Mouse (Mus musculus): ENCODE results near the gene Krt31. TPM values are rescaled to one million over a fixed set of nuclear protein-coding genes. Genes with fewer than 3 reads are reported as not detected.

Krt31 gene
- not detected for polyA plus RNA-seq (2017; shearing (Covaris generic))

DNA sequence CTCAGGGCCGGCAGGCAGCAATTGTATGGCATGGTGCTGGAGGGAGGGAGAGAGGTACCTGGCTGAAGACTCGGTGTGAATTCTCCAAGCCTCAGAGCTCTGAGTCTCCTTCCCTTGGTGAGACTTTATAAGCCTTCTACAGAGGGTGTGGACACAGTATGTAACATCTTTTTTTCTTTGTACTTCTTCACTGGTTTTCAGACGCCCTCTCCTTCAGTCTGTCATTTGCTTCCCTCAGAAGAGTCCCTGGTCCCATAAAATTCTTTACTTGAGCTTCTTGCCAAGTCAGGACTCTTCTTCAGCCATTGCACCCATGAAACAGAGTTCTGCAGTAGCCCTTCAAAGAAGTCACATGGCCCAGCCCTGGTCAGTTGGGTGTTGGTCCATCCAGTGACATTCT is at the start of gene Krt31:
Gene Krt31 (minus strand): TSS at position 101 of the 400 bp plus-strand sequence.

DNA sequence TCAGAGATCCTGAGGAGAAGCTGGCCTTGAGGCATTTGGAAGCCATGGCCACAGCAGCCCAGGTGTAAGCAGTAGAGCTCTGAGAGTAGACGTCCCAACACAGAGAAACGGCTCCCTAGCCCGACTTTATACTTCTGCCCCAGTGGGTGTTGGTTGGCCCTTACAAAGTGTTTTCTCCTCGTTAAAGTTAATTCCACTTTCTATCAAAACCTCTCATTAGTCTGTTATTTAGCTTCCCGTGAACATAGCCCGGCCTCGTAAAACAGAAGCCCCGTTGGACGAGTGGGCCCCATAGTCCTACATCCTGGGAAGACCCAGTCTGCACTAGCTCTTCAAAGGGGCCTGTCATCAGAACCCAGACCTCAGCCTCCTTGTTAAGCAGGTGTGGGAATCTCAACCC is 45.8 kb upstream of the Krt31 start, which contains the start of gene Krt35:
Gene Krt35 (minus strand): TSS at position 101 of the 400 bp plus-strand sequence.

DNA sequence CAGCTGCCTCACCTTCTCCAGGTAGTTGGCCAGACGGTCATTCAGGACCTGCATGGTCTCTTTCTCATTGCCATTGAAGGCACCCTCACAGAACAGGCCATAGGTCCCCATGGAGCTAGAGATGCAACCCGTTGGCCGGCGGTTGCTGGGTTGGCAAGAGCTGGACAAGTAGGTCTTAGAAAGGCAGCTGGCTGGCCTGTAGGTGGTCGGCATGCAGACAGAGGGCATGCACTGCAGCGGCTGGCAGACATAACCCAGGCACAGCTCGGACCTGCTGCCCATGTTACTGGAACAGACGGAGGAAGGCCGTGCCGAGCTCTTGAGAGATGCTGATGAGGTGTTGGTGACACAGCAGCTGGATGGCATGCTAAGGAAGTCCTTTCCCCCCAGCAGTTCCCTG is 37.5 kb upstream of the Krt31 start, which contains the start of gene Krt32:
Gene Krt32 (minus strand): TSS at position 366 of the 400 bp plus-strand sequence.

DNA sequence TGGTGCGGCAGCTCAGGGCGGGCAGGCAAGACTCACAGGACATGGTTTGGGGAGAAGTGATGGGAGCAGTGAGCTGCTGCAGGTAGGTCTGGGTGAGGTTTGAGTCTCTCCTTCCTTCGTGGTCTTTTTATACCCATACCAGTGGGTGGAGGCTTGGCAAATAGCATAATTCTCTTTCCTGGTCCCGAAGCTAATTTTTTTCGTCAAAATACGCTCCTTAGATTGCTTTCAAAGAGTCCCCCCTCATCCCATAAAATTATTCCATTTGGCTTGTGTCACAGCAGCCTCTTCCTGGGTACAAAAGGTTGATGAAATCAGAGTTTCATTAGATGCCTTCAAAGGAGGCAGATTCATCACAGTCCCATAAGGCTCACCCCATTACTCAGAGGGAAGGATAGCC is 8.9 kb downstream of the Krt31 start, which contains the start of gene Krt34:
Gene Krt34 (minus strand): TSS at position 101 of the 400 bp plus-strand sequence.

DNA sequence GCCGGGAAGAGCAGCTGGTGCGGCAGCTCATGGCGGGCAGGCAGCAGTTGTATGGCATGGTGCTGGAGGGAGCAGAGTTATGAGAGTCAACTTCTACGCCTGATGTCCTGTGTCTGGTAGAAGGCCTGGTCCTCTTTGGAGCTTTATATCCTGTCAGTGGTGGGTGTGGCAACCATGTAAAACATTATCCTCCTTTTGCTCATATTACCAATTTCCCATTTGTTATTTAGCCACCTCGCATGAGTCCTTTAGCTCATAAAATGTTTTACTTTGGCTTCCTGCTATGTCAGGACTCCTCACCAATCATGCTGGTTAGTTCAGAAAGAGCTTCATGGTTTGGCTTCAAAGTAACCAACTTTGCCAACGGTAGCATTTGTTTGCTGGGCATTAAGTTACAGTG is 20.6 kb downstream of the Krt31 start, which contains the start of gene Krt33b:
Gene Krt33b (minus strand): TSS at position 101 of the 400 bp plus-strand sequence.

DNA sequence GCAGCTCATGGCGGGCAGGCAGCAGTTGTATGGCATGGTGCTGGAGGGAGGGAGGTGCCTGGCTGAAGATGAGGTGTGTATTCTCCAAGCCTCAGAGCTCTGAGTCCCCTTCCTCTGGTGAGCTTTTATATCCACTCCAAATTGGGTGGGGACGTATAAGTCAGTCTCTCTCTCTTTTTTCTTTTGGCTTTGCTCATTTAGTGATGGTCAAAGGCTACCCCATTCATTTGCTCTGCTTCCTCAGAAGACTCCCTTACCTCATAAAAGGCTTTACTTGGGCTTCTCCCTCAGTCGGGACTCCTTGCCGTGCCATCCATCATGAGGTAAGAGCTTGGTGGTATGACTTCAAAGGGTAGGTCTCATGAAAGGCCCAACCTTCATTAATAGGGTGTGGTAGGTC is 34.2 kb downstream of the Krt31 start, which contains the start of gene Krt33a:
Gene Krt33a (minus strand): TSS at position 101 of the 400 bp plus-strand sequence.

Other genes starting within 250 kb of the Krt31 start
- gene Gm11554, start 246.1 kb downstream of the Krt31 start, polyA plus RNA-seq (2017; shearing (Covaris generic)): not detected
- gene Krtap4-13, start 240.7 kb downstream of the Krt31 start, polyA plus RNA-seq (2017; shearing (Covaris generic)): not detected
- not detected for gene Gm11564, start 234.9 kb downstream of the Krt31 start, polyA plus RNA-seq (2017; shearing (Covaris generic))
- not detected for gene 2300003K06Rik, start 212.5 kb downstream of the Krt31 start, polyA plus RNA-seq (2017; shearing (Covaris generic))
- not detected for gene Krtap4-16, start 198.9 kb downstream of the Krt31 start, polyA plus RNA-seq (2017; shearing (Covaris generic))
- gene Gm11568, start 192.6 kb downstream of the Krt31 start, polyA plus RNA-seq (2017; shearing (Covaris generic)): not detected
- gene Gm11559, start 186.1 kb downstream of the Krt31 start, polyA plus RNA-seq (2017; shearing (Covaris generic)): not detected
- gene Krtap9-1, start 177.2 kb downstream of the Krt31 start, polyA plus RNA-seq (2017; shearing (Covaris generic)): not detected
- gene Gm11567, start 171.4 kb downstream of the Krt31 start, polyA plus RNA-seq (2017; shearing (Covaris generic)): not detected
- gene Krtap31-1, start 142.6 kb downstream of the Krt31 start, polyA plus RNA-seq (2017; shearing (Covaris generic)): not detected
- gene Gm11565, start 135.8 kb downstream of the Krt31 start, polyA plus RNA-seq (2017; shearing (Covaris generic)): not detected
- gene Krtap31-2, start 114.3 kb downstream of the Krt31 start, polyA plus RNA-seq (2017; shearing (Covaris generic)): not detected
- not detected for gene Krtap9-5, start 102.1 kb downstream of the Krt31 start, polyA plus RNA-seq (2017; shearing (Covaris generic))
- gene Krtap29-1, start 71.5 kb downstream of the Krt31 start, polyA plus RNA-seq (2017; shearing (Covaris generic)): not detected
- not detected for gene Krtap16-1, start 64.0 kb downstream of the Krt31 start, polyA plus RNA-seq (2017; shearing (Covaris generic))
- not detected for gene Krtap17-1, start 56.6 kb downstream of the Krt31 start, polyA plus RNA-seq (2017; shearing (Covaris generic))
- not detected for gene Krt33a, start 34.3 kb downstream of the Krt31 start, polyA plus RNA-seq (2017; shearing (Covaris generic))
- not detected for gene Krt33b, start 20.7 kb downstream of the Krt31 start, polyA plus RNA-seq (2017; shearing (Covaris generic))
- gene Krt34, start 9.0 kb downstream of the Krt31 start, polyA plus RNA-seq (2017; shearing (Covaris generic)): not detected
- gene Krt32, start 37.7 kb upstream of the Krt31 start, polyA plus RNA-seq (2017; shearing (Covaris generic)): not detected
- not detected for gene Krt35, start 45.7 kb upstream of the Krt31 start, polyA plus RNA-seq (2017; shearing (Covaris generic))
- not detected for gene Krt36, start 55.1 kb upstream of the Krt31 start, polyA plus RNA-seq (2017; shearing (Covaris generic))
- not detected for gene Krt13, start 71.0 kb upstream of the Krt31 start, polyA plus RNA-seq (2017; shearing (Covaris generic))
- gene Krt15, start 85.4 kb upstream of the Krt31 start, polyA plus RNA-seq (2017; shearing (Covaris generic)): not detected
- not detected for gene Krt19, start 98.1 kb upstream of the Krt31 start, polyA plus RNA-seq (2017; shearing (Covaris generic))
- gene Krt9, start 142.7 kb upstream of the Krt31 start, polyA plus RNA-seq (2017; shearing (Covaris generic)): not detected
- gene Krt14, start 157.0 kb upstream of the Krt31 start, polyA plus RNA-seq (2017; shearing (Covaris generic)): not detected
- gene Krt16, start 198.4 kb upstream of the Krt31 start, polyA plus RNA-seq (2017; shearing (Covaris generic)): not detected
- 0.30 TPM for gene Krt17, start 210.5 kb upstream of the Krt31 start, polyA plus RNA-seq (2017; shearing (Covaris generic))
- gene Krt42, start 219.3 kb upstream of the Krt31 start, polyA plus RNA-seq (2017; shearing (Covaris generic)): not detected